Mouse (Mus musculus): ENCODE results near the gene Atp1b3. TPM values are rescaled to one million over a fixed set of nuclear protein-coding genes. Genes with fewer than 3 reads are reported as not detected.
"Not testable (repeated sequence)": the region's sequence is repeated elsewhere in the genome, so short reads cannot be mapped to it uniquely, and the experiment has no call there.

The Atp1b3 gene
- total RNA-seq (2014; rRNA removed; ENCODE audit: low replicate concordance) (46.4 and 52.6 TPM in 2 replicates), polyA plus RNA-seq (2015; fragmentation: Nextera tagmentation; extraction: Ambion mirVana) (107 and 109 TPM in 2 replicates)

DNA sequence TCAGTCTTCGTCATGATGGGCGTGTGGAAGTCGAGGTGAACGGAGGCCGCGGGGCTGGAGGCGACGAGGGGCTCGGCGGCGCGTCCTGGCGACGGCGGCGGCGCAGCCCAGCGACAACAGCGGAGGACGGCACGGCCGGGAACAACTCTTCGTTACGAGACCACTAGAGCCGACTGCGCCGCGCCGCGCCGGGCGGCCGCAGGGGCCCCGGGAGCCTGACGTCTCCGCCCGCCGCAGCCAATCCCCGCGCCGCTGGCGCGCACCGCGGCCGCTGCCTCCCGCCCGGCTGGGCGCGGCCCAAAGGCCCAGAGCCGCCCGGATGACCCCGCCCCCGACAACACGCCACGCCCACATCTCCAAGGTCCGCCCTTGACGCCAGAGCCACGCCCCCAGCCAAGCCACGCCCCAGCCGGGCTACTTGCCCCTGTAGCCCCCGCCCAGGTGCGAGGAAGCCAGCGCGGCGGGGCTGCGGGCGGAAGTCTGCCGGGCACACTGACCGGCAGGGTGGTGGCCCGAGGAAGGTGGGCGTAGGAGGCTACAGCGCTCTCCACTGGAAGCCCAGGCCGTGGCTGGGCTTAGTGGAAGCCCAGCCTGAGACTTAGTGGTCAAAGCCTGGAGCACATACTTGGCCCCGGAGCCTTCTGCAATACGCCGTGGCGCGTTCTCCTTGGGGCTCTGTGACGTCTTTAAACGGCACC lies at the start of gene Atp1b3:
Atp1b3 (minus strand) TSS at position 302 of the 698 bp plus-strand sequence.
- peak within 1 kb of the TSS; percentile 72 for H3K9ac ChIP-seq (replicated peaks; ENCODE audit: low read depth, low read length)
- ATAC-seq (ENCODE audit: insufficient read depth, low read depth): peak; percentile 97
- peaks cover 16% of the 10 kb centered on the region for H3K4me1 ChIP-seq (ENCODE audit: control insufficient read depth, insufficient read depth)

DNA sequence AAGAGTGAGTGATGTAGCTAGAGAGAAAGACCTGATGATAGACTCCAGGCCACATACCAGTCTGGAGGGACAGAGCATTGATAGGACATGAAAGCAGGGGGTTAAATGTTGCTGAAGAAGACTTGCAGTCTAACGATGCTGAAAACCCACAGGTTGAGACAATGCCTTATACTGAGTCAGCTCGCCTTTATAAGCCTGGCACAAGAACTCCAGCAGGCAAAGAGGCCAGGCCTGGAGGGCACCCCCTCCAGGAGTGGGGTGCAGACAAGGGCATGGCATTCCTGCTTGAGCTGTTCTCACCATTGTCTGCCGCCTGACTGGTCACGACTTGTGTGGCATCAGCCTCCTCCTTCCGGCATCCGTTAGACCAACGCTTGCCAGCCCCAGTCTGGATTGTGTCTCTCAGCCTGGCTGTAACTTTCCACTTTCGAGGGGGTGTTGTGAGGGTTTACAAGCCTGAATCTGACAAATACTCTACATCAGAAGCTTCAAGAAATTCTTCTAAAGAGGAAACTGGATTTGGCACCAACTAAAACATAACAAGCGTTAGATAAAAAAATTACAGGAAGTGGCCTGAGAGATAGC lies 48.7 kb upstream of the Atp1b3 start:
- no peak for TF ChIP-seq CTCF (IDR thresholded peaks at IDR 0.05; ENCODE audit: low read depth)
- TF ChIP-seq EP300 (IDR thresholded peaks at IDR 0.05; ENCODE audit: low read depth): no peak
- no peaks in the 10 kb centered on the region for H3K9me3 ChIP-seq (replicated peaks; ENCODE audit: control insufficient read depth, low read length)
- H3K4me2 ChIP-seq (ENCODE audit: low read depth, low read length): no peak overlapping the region
- peak overlapping the region; percentile 20; the same call in 1 of the 2 replicates for H3K27ac ChIP-seq (ENCODE audit: low read depth)
- peaks cover 9% of the 10 kb centered on the region; the same call in 1 of the 2 replicates for H3K4me1 ChIP-seq (ENCODE audit: control insufficient read depth, insufficient read depth)
- DNase-seq (ENCODE audit: low spot score) (no peak), ATAC-seq (ENCODE audit: insufficient read depth, low read depth) (peak; percentile 36)
- H3K27me3 ChIP-seq (ENCODE audit: control insufficient read depth, insufficient read depth, low read length): no peaks in the 10 kb centered on the region
- 42% methylated on average over 9 of the region's 9 CpGs for WGBS
- H3K36me3 ChIP-seq (replicated peaks; ENCODE audit: control insufficient read depth, insufficient read depth, low read length): no peaks in the 10 kb centered on the region
- H3K9ac ChIP-seq (replicated peaks; ENCODE audit: low read depth, low read length): no peak overlapping the region
- H3K4me3 ChIP-seq (ENCODE audit: low read depth, low read length): no peak overlapping the region

More for the DNA sequence above, at the start of gene Atp1b3:
- no peaks in the 10 kb centered on the region for H3K27me3 ChIP-seq (ENCODE audit: control insufficient read depth, insufficient read depth, low read length)
- H3K4me2 ChIP-seq (ENCODE audit: low read depth, low read length): peak within 1 kb of the TSS; percentile 79
- H3K27ac ChIP-seq (ENCODE audit: low read depth): peak within 1 kb of the TSS; percentile 96
- H3K9me3 ChIP-seq (replicated peaks; ENCODE audit: control insufficient read depth, low read length): no peaks in the 10 kb centered on the region
- DNase-seq (ENCODE audit: low spot score): peak; percentile 93
- H3K36me3 ChIP-seq (replicated peaks; ENCODE audit: control insufficient read depth, insufficient read depth, low read length): no peaks in the 10 kb centered on the region
- WGBS: under 1% methylated on average over 61 of the region's 81 CpGs
- H3K4me3 ChIP-seq (ENCODE audit: low read depth, low read length): peak within 1 kb of the TSS; percentile 79
- TF ChIP-seq EP300 (IDR thresholded peaks at IDR 0.05; ENCODE audit: low read depth): no peak
- TF ChIP-seq CTCF (IDR thresholded peaks at IDR 0.05; ENCODE audit: low read depth): no peak

DNA sequence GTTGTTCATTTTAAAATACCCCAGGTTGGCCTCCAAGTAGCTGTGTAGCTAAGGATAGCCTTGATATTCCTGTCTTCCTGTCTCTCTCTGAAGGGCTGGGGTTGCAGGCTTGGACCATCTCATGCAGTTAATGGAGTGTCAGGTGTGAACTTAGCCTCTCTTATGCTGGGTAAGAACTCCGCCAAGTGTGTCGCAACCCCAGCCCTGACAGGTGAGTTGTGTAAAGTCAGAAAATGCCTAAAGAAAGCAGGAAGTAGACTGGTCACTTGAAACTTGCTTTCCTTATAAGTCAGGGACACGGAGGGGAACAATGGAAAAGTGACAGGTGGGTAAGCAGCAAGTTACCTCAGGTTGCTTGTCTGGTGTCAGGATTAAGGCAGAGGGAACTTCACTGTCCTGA lies 40.1 kb upstream of the Atp1b3 start:
- Histone ChIP-seq H3K27ac (ENCODE audit: low read depth) (no peak overlapping the region), H3K4me2 (ENCODE audit: low read depth, low read length) (no peak overlapping the region), H3K9me3 (replicated peaks; ENCODE audit: control insufficient read depth, low read length) (no peaks in the 10 kb centered on the region), H3K4me3 (ENCODE audit: low read depth, low read length) (no peak overlapping the region), H3K4me1 (ENCODE audit: control insufficient read depth, insufficient read depth) (no peaks in the 10 kb centered on the region), H3K36me3 (replicated peaks; ENCODE audit: control insufficient read depth, insufficient read depth, low read length) (no peaks in the 10 kb centered on the region), H3K27me3 (ENCODE audit: control insufficient read depth, insufficient read depth, low read length) (no peaks in the 10 kb centered on the region), H3K9ac (replicated peaks; ENCODE audit: low read depth, low read length) (no peak overlapping the region)
- WGBS: 91% methylated on average over 3 of the region's 3 CpGs
- DNase-seq (ENCODE audit: low spot score) (no peak), ATAC-seq (ENCODE audit: insufficient read depth, low read depth) (no peak)
- TF ChIP-seq EP300 (IDR thresholded peaks at IDR 0.05; ENCODE audit: low read depth): no peak
- no peak for TF ChIP-seq CTCF (IDR thresholded peaks at IDR 0.05; ENCODE audit: low read depth)

DNA sequence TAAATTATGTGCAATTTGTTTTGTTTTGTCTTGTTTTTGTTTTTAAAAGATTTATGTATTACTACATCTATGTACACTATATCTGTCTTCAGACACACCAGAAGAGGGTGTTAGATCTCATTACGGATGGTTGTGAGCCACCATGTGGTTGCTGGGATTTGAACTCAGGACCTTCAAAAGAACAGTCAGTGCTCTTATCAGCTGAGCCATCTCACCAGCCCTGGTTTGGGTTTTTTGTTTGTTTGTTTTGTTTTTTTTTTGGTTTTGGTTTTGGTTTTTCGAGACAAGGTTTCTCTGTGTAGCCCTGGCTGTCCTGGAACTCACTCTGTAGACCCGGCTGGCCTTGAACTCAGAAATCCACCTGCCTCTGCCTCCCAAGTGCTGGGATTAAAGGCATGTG lies 35.7 kb upstream of the Atp1b3 start:
- H3K4me2 ChIP-seq (ENCODE audit: low read depth, low read length); H3K4me1 ChIP-seq (ENCODE audit: control insufficient read depth, insufficient read depth); H3K36me3 ChIP-seq (replicated peaks; ENCODE audit: control insufficient read depth, insufficient read depth, low read length); H3K9ac ChIP-seq (replicated peaks; ENCODE audit: low read depth, low read length); H3K27me3 ChIP-seq (ENCODE audit: control insufficient read depth, insufficient read depth, low read length); ATAC-seq (ENCODE audit: insufficient read depth, low read depth); H3K9me3 ChIP-seq (replicated peaks; ENCODE audit: control insufficient read depth, low read length); H3K4me3 ChIP-seq (ENCODE audit: low read depth, low read length); H3K27ac ChIP-seq (ENCODE audit: low read depth); DNase-seq (ENCODE audit: low spot score): not testable (repeated sequence)
- 93% methylated on average over 3 of the region's 3 CpGs for WGBS

DNA sequence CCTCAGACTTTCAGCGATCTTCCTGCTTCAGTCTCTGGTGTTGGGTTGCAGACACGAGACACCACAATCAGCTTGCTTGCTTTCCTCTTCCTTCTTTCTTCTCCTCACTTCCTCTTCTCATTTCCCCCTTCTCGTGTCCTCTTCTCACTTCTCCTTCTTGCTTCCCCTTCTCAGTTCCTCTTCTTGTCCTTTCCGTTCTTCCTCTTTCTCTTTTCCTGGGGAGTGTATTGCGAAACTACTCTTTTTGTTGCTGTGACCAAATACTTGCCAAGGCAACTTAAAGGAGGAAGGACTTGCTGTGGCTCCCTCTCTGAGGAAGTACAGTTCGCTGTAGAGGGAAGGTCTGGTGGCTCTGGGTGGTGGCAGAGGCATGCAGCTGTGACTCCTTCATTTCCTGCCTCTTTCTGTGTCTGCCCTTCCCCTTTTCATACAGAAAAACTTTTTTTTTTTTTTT lies 35.2 kb upstream of the Atp1b3 start:
- H3K4me3 ChIP-seq (ENCODE audit: low read depth, low read length): no peak overlapping the region
- H3K4me2 ChIP-seq (ENCODE audit: low read depth, low read length): no peak overlapping the region
- no peaks in the 10 kb centered on the region for H3K36me3 ChIP-seq (replicated peaks; ENCODE audit: control insufficient read depth, insufficient read depth, low read length)
- no peak for DNase-seq (ENCODE audit: low spot score)
- no peaks in the 10 kb centered on the region for H3K27me3 ChIP-seq (ENCODE audit: control insufficient read depth, insufficient read depth, low read length)
- no peak for TF ChIP-seq EP300 (IDR thresholded peaks at IDR 0.05; ENCODE audit: low read depth)
- no peak for TF ChIP-seq CTCF (IDR thresholded peaks at IDR 0.05; ENCODE audit: low read depth)
- H3K4me1 ChIP-seq (ENCODE audit: control insufficient read depth, insufficient read depth): no peaks in the 10 kb centered on the region
- no peak overlapping the region for H3K9ac ChIP-seq (replicated peaks; ENCODE audit: low read depth, low read length)
- 60% methylated on average over 6 of the region's 6 CpGs for WGBS
- no peak for ATAC-seq (ENCODE audit: insufficient read depth, low read depth)
- H3K27ac ChIP-seq (ENCODE audit: low read depth): peak overlapping the region; percentile 80
- no peaks in the 10 kb centered on the region for H3K9me3 ChIP-seq (replicated peaks; ENCODE audit: control insufficient read depth, low read length)
